Mouse (Mus musculus) midbrain, embryonic 12.5 days (tissue): ENCODE data around the gene Smim27. TPM values are rescaled to one million over a fixed set of nuclear protein-coding genes. Genes with fewer than 3 reads are reported as not detected.
A peak's percentile ranks its signal among the peaks of the same experiment; 100 is the strongest.

Source experiments
- ATAC-seq: fragments of 200-750 bp; cut with Nextera tagmentation; 2 replicates; pipeline ENCODE4 v1.8.0; 2017; ENCODE audit warnings: low read depth, moderate TSS enrichment, moderate library complexity; ENCODE audit not compliant: low FRiP score
- H3K27ac ChIP-seq: fragments of 300-500 bp; sonication (generic); replicated peaks from 2 replicates; pipeline ENCODE4 v1.5.1; 2016; ENCODE audit warnings: mild to moderate bottlenecking
- H3K27me3 ChIP-seq: fragments of 300-500 bp; sonication (generic); 2 replicates; pipeline ENCODE4 v1.6.1; 2016; ENCODE audit warnings: mild to moderate bottlenecking
- H3K36me3 ChIP-seq: fragments of 300-500 bp; sonication (generic); 2 replicates; pipeline ENCODE4 v1.6.1; 2016
- H3K4me1 ChIP-seq: fragments of 300-500 bp; sonication (generic); 2 replicates; pipeline ENCODE4 v1.6.1; 2016
- H3K4me2 ChIP-seq: fragments of 300-500 bp; sonication (generic); replicated peaks from 2 replicates; pipeline ENCODE4 v1.6.1; 2016; ENCODE audit warnings: mild to moderate bottlenecking, moderate library complexity
- H3K4me3 ChIP-seq: fragments of 300-500 bp; sonication (generic); 2 replicates; pipeline ENCODE4 v1.5.1; 2016; ENCODE audit warnings: mild to moderate bottlenecking
- H3K9ac ChIP-seq: fragments of 300-500 bp; sonication (generic); replicated peaks from 2 replicates; pipeline ENCODE4 v1.6.1; 2016; ENCODE audit warnings: mild to moderate bottlenecking, moderate library complexity
- H3K9me3 ChIP-seq: fragments of 300-500 bp; sonication (generic); 2 replicates; pipeline ENCODE4 v1.6.1; 2016; ENCODE audit warnings: mild to moderate bottlenecking
- WGBS: fragments of 180-500 bp; shearing (Covaris S2); methylation state at CpG from one replicate; pipeline ENCODE4 v1.1.7; 2016; 5-methylcytosine and 5-hydroxymethylcytosine counted together
- polyA plus RNA-seq: library from polyadenylated mRNA; unstranded; fragments of >200 nt; fragmentation: Nextera tagmentation; extraction: Ambion mirVana; gene quantifications from 2 replicates; pipeline ENCODE4 v1.2.1, GENCODE M21; 2016

The Smim27 gene
- polyA plus RNA-seq, 1 experiment from 2014 or later, result 30.8 TPM

DNA sequence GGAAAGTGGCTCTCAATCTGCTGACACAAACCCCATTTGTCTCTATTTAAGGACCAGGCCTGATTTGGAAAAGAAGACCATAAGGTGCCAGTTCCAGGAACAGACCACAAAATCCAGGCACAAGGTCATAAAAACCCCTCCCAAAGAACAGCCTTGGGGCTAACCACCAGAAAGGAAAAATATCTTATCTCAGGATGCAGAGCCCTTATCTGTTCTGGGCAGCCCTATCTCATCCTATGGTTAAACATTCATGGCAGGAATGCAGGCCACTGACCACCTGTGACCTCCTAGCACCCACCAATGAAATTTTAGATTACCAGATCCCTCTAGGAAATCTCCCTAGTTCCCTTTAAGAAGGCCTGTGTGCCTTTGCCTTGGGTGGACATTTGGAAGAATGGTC lies 40.3 kb downstream of the Smim27 start:
- Histone ChIP-seq H3K27me3 (no peaks in the 10 kb centered on the region), H3K4me3 (no peak overlapping the region), H3K9ac (no peak overlapping the region), H3K4me1 (0 out of 2 replicates have a peak, but pooled peaks cover 4% of the 10 kb centered on the region), H3K27ac (no peak overlapping the region), H3K4me2 (no peak overlapping the region), H3K36me3 (no peaks in the 10 kb centered on the region), H3K9me3 (no peaks in the 10 kb centered on the region)
- ATAC-seq, result no peak

DNA sequence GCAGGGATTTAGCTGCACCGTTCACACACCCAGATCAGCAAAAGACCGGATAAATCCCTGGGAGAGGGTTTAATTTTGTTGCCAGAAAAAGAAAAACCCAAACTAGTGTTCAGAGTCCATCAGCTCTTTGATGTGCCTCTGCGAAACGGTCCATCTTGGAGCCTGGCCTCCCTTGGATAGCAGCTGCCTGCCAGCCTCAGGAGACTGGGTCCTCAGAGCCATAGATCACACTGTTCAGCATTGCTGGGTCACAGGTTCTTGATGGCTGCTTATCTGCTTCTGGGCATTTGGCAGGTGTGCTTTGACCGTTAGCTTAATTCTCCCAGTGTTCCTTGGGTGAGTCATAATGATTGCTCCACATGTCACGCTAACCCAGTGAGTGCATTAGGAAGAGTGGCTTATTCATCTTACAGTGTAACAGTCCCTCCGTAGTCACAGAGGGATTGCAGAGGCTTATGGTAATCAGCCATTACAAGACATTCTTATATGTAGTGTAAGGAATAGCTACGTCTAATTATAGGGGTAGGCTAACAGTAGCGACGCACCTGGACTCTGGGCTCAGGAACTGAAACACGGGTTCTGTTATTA lies 41.5 kb downstream of the Smim27 start:
- Histone ChIP-seq H3K36me3 (no peaks in the 10 kb centered on the region), H3K27me3 (no peaks in the 10 kb centered on the region), H3K27ac (no peak overlapping the region), H3K9ac (no peak overlapping the region), H3K4me2 (no peak overlapping the region), H3K4me3 (no peak overlapping the region), H3K4me1 (0 out of 2 replicates have a peak, but pooled peaks cover 4% of the 10 kb centered on the region), H3K9me3 (no peaks in the 10 kb centered on the region)
- WGBS, result 68% methylated on average over 11 of the region's 11 CpGs
- peak; percentile 56; the same call in 1 of the 2 replicates for ATAC-seq

DNA sequence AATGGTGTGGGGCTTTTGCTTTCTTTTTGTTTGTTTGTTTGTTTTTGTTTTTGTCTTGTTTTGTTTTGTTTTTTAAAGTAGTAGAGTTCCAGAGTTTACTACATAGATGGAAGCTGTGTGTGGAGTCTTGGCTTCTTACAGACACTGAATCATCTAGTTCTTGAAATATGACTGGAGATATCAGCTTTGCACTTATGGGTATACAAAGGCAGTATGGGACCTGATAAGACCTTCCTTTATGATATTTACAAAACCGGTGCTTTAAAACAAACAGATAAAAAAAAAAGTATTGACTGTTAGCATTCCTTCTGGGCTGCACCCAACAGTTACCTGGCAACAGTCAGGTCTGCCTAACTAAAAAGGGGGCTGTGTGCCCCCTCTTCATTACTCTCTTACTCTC lies 42.8 kb downstream of the Smim27 start:
- ATAC-seq, result no peak
- Histone ChIP-seq H3K9ac (no peak overlapping the region), H3K4me1 (0 out of 2 replicates have a peak, but pooled peaks cover 4% of the 10 kb centered on the region), H3K9me3 (no peaks in the 10 kb centered on the region), H3K4me2 (no peak overlapping the region), H3K27me3 (no peaks in the 10 kb centered on the region), H3K4me3 (no peak overlapping the region), H3K27ac (no peak overlapping the region), H3K36me3 (no peaks in the 10 kb centered on the region)
- 90% methylated on average over 1 of the region's 1 CpGs for WGBS

DNA sequence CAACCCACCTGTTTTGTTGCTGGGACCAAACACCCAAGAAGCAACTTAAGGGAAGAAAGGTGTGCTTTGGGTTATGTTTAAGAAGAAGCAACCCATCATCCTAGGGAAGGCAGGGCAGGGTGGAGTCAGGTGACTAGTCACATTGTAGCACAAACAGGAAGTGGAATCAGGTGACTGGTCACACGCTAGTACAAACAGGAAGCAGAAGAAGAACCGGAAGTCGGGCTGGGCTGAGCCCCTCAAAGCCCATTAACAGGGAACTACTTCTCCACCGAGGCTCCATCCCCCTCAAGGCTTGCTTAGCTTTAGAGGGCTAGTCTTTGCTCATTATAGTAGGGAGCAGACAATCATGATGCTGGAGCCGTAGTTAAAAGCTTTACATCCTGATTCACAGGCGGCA lies 43.6 kb downstream of the Smim27 start:
- Histone ChIP-seq H3K9ac (no peak overlapping the region), H3K4me1 (0 out of 2 replicates have a peak, but pooled peaks cover 4% of the 10 kb centered on the region), H3K36me3 (no peaks in the 10 kb centered on the region), H3K27me3 (no peaks in the 10 kb centered on the region), H3K27ac (no peak overlapping the region), H3K4me3 (no peak overlapping the region), H3K9me3 (no peaks in the 10 kb centered on the region), H3K4me2 (no peak overlapping the region)
- 83% methylated on average over 6 of the region's 6 CpGs for WGBS
- no peak for ATAC-seq

DNA sequence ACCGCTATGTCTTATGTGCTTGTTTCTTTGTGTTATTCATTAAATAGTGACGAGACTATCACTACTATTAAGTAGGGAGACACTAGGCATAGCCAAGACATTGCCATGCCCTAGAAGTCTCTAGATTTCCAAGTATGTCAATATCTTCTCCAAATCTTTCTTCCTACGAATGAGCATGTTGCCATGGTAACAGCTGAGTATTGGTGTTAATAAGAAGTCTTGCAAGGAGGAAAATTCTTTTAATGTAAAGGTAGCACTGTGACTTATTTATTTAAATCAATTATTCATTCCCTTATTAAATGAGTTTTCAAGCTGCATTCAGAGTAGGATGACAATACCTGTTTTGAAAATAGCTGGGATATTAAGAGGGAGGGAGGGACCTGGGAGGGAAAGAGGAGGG lies 48.0 kb downstream of the Smim27 start:
- no peaks in the 10 kb centered on the region for H3K27me3 ChIP-seq
- no peak overlapping the region for H3K27ac ChIP-seq
- no peak overlapping the region for H3K9ac ChIP-seq
- WGBS, result 75% methylated on average over 3 of the region's 3 CpGs
- no peak overlapping the region for H3K4me3 ChIP-seq
- no peak overlapping the region for H3K4me2 ChIP-seq
- H3K36me3 ChIP-seq, result no peaks in the 10 kb centered on the region
- H3K4me1 ChIP-seq, result no peaks in the 10 kb centered on the region
- no peaks in the 10 kb centered on the region for H3K9me3 ChIP-seq
- ATAC-seq, result no peak

Other genes with a start within 250 kb of the Smim27 start
- gene Aco1, start 126.5 kb upstream of the Smim27 start, polyA plus RNA-seq, result 58.7 and 61.4 TPM in 2 replicates
- gene Ddx58, start 29.8 kb upstream of the Smim27 start, polyA plus RNA-seq, result 3.4 and 5.7 TPM in 2 replicates
- 50.2 and 51.1 TPM in 2 replicates for gene Topors, start 271 bp downstream of the Smim27 start, polyA plus RNA-seq
- 252 and 265 TPM in 2 replicates for gene Ndufb6, start 9.8 kb downstream of the Smim27 start, polyA plus RNA-seq
- 0.13 and 0.16 TPM in 2 replicates for gene Tmem215, start 202.6 kb downstream of the Smim27 start, polyA plus RNA-seq